Mouse (Mus musculus): ENCODE measurements around the gene Szt2. TPM values are rescaled to one million over a fixed set of nuclear protein-coding genes. Genes with fewer than 3 reads are reported as not detected.

Gene Szt2
- polyA plus RNA-seq, 1 experiment from 2014 or later, result 11.4 TPM

GRCm38 (mm10) chr4:118362879-118363278, 46.2 kb downstream of the Szt2 start:
- DNase-seq (ENCODE audit: low spot score), result no peak
- Histone ChIP-seq H3K27me3 (ENCODE audit: low read depth, poor library complexity, severe bottlenecking) (no peaks in the 10 kb centered on the region), H3K27ac (no peak overlapping the region), H3K9me3 (replicated peaks) (no peaks in the 10 kb centered on the region), H3K4me1 (peaks cover 25% of the 10 kb centered on the region), H3K36me3 (peaks cover 57% of the 10 kb centered on the region), H3K4me3 (no peak overlapping the region)
- 90% methylated on average over 6 of the region's 6 CpGs for WGBS

GRCm38 (mm10) chr4:118361451-118361850, 47.6 kb downstream of the Szt2 start:
- Histone ChIP-seq H3K4me1 (peaks cover 25% of the 10 kb centered on the region), H3K27ac (no peak overlapping the region), H3K9me3 (replicated peaks) (no peaks in the 10 kb centered on the region), H3K36me3 (peaks cover 48% of the 10 kb centered on the region), H3K27me3 (ENCODE audit: low read depth, poor library complexity, severe bottlenecking) (no peaks in the 10 kb centered on the region), H3K4me3 (no peak overlapping the region)
- WGBS, result 84% methylated on average over 5 of the region's 5 CpGs
- no peak for DNase-seq (ENCODE audit: low spot score)

- Histone ChIP-seq H3K9me3 (replicated peaks) (no peaks in the 10 kb centered on the region), H3K4me3 (peak overlapping the region; percentile 80), H3K36me3 (peaks cover 38% of the 10 kb centered on the region), H3K27ac (peak overlapping the region; percentile 97), H3K27me3 (ENCODE audit: low read depth, poor library complexity, severe bottlenecking) (no peaks in the 10 kb centered on the region), H3K4me1 (peaks cover 25% of the 10 kb centered on the region)
- under 1% methylated on average over 54 of the region's 54 CpGs for WGBS
- DNase-seq (ENCODE audit: low spot score), result peak; percentile 87
Observed at GRCm38 (mm10) chr4:118359896-118360720, 49.0 kb downstream of the Szt2 start.

GRCm38 (mm10) chr4:118359211-118359895, 49.7 kb downstream of the Szt2 start:
- Histone ChIP-seq H3K4me3 (peak overlapping the region; percentile 80), H3K9me3 (replicated peaks) (no peaks in the 10 kb centered on the region), H3K27me3 (ENCODE audit: low read depth, poor library complexity, severe bottlenecking) (no peaks in the 10 kb centered on the region), H3K36me3 (peaks cover 31% of the 10 kb centered on the region), H3K4me1 (peaks cover 25% of the 10 kb centered on the region), H3K27ac (peak overlapping the region; percentile 97)
- DNase-seq (ENCODE audit: low spot score), result no peak
- WGBS, result 20% methylated on average over 21 of the region's 21 CpGs

GRCm38 (mm10) chr4:118358159-118358895, 50.7 kb downstream of the Szt2 start:
- no peaks in the 10 kb centered on the region for H3K27me3 ChIP-seq (ENCODE audit: low read depth, poor library complexity, severe bottlenecking)
- H3K27ac ChIP-seq, result no peak overlapping the region
- H3K4me3 ChIP-seq, result no peak overlapping the region
- 87% methylated on average over 17 of the region's 17 CpGs for WGBS
- no peak for DNase-seq (ENCODE audit: low spot score)
- H3K4me1 ChIP-seq, result peaks cover 25% of the 10 kb centered on the region
- no peaks in the 10 kb centered on the region for H3K9me3 ChIP-seq (replicated peaks)
- peaks cover 20% of the 10 kb centered on the region for H3K36me3 ChIP-seq

GRCm38 (mm10) chr4:118357504-118357903, 51.6 kb downstream of the Szt2 start:
- H3K4me3 ChIP-seq, result no peak overlapping the region
- no peak overlapping the region for H3K27ac ChIP-seq
- H3K36me3 ChIP-seq, result peaks cover 12% of the 10 kb centered on the region
- WGBS, result 71% methylated on average over 8 of the region's 8 CpGs
- H3K4me1 ChIP-seq, result peaks cover 25% of the 10 kb centered on the region
- H3K9me3 ChIP-seq (replicated peaks), result no peaks in the 10 kb centered on the region
- no peaks in the 10 kb centered on the region for H3K27me3 ChIP-seq (ENCODE audit: low read depth, poor library complexity, severe bottlenecking)
- DNase-seq (ENCODE audit: low spot score), result no peak

GRCm38 (mm10) chr4:118356738-118357137, 52.3 kb downstream of the Szt2 start:
- Histone ChIP-seq H3K27ac (no peak overlapping the region), H3K9me3 (replicated peaks) (no peaks in the 10 kb centered on the region), H3K36me3 (peaks cover 5% of the 10 kb centered on the region), H3K4me3 (no peak overlapping the region), H3K27me3 (ENCODE audit: low read depth, poor library complexity, severe bottlenecking) (no peaks in the 10 kb centered on the region), H3K4me1 (peaks cover 25% of the 10 kb centered on the region)
- 92% methylated on average over 6 of the region's 6 CpGs for WGBS
- no peak for DNase-seq (ENCODE audit: low spot score)

- Histone ChIP-seq H3K27me3 (ENCODE audit: low read depth, poor library complexity, severe bottlenecking) (no peaks in the 10 kb centered on the region), H3K36me3 (no peaks in the 10 kb centered on the region), H3K4me3 (no peak overlapping the region), H3K4me1 (peaks cover 3% of the 10 kb centered on the region), H3K27ac (no peak overlapping the region), H3K9me3 (replicated peaks) (no peaks in the 10 kb centered on the region)
- WGBS, result 83% methylated on average over 3 of the region's 3 CpGs
- no peak for DNase-seq (ENCODE audit: low spot score)
Observed at GRCm38 (mm10) chr4:118354289-118354688, 54.8 kb downstream of the Szt2 start.

- DNase-seq (ENCODE audit: low spot score), result no peak
- Histone ChIP-seq H3K27ac (no peak overlapping the region), H3K27me3 (ENCODE audit: low read depth, poor library complexity, severe bottlenecking) (no peaks in the 10 kb centered on the region), H3K36me3 (no peaks in the 10 kb centered on the region), H3K9me3 (replicated peaks) (no peaks in the 10 kb centered on the region), H3K4me1 (no peaks in the 10 kb centered on the region; the same call in 1 of the 2 replicates), H3K4me3 (no peak overlapping the region)
- WGBS, result 96% methylated on average over 6 of the region's 6 CpGs
Observed at GRCm38 (mm10) chr4:118353689-118354088, 55.4 kb downstream of the Szt2 start.

GRCm38 (mm10) chr4:118351828-118352227, 57.2 kb downstream of the Szt2 start:
- no peak overlapping the region for H3K27ac ChIP-seq
- no peak overlapping the region for H3K4me3 ChIP-seq
- no peaks in the 10 kb centered on the region for H3K9me3 ChIP-seq (replicated peaks)
- peaks cover 6% of the 10 kb centered on the region; the same call in 1 of the 2 replicates for H3K4me1 ChIP-seq
- no peak for DNase-seq (ENCODE audit: low spot score)
- no peaks in the 10 kb centered on the region for H3K36me3 ChIP-seq
- H3K27me3 ChIP-seq (ENCODE audit: low read depth, poor library complexity, severe bottlenecking), result no peaks in the 10 kb centered on the region
- WGBS, result 84% methylated on average over 3 of the region's 3 CpGs

- DNase-seq (ENCODE audit: low spot score), result no peak
- 82% methylated on average over 2 of the region's 2 CpGs for WGBS
- Histone ChIP-seq H3K27ac (no peak overlapping the region), H3K36me3 (no peaks in the 10 kb centered on the region), H3K27me3 (ENCODE audit: low read depth, poor library complexity, severe bottlenecking) (no peaks in the 10 kb centered on the region), H3K4me1 (peaks cover 6% of the 10 kb centered on the region; the same call in 1 of the 2 replicates), H3K9me3 (replicated peaks) (no peaks in the 10 kb centered on the region), H3K4me3 (no peak overlapping the region)
Observed at GRCm38 (mm10) chr4:118350864-118351263, 58.2 kb downstream of the Szt2 start.

- Histone ChIP-seq H3K4me3 (no peak overlapping the region), H3K27me3 (ENCODE audit: low read depth, poor library complexity, severe bottlenecking) (no peaks in the 10 kb centered on the region), H3K27ac (no peak overlapping the region), H3K4me1 (peaks cover 6% of the 10 kb centered on the region; the same call in 1 of the 2 replicates), H3K36me3 (no peaks in the 10 kb centered on the region), H3K9me3 (replicated peaks) (no peaks in the 10 kb centered on the region)
- DNase-seq (ENCODE audit: low spot score), result no peak
- 76% methylated on average over 13 of the region's 13 CpGs for WGBS
Observed at GRCm38 (mm10) chr4:118347529-118348309, 61.4 kb downstream of the Szt2 start.

Data from limb, embryonic 10.5 days (tissue).